Mouse (Mus musculus) forebrain, embryonic 14.5 days (tissue): ENCODE results near the gene Maip1. TPM values are rescaled to one million over a fixed set of nuclear protein-coding genes. Genes with fewer than 3 reads are reported as not detected.
A peak's percentile ranks its signal among the peaks of the same experiment; 100 is the strongest.

ENCODE experiments used
- ATAC-seq: fragments of 200-750 bp; cut with Nextera tagmentation; 2 replicates; pipeline ENCODE4 v1.8.0; 2017; ENCODE audit warnings: mild to moderate bottlenecking, moderate library complexity
- DNase-seq: peaks from one replicate; pipeline ENCODE4 v3.0.0-alpha.2; 2015; ENCODE audit warnings: low spot score
- H3K27ac ChIP-seq: fragments of 300-500 bp; sonication (generic); 2 replicates; pipeline ENCODE4 v1.5.1; 2014; ENCODE audit warnings: low read depth, mild to moderate bottlenecking, control low read depth, low read length, moderate library complexity
- H3K27me3 ChIP-seq: fragments of 300-500 bp; sonication (generic); replicated peaks from 2 replicates; pipeline ENCODE4 v1.6.1; 2014; ENCODE audit warnings: low read length, control low read depth, mixed read lengths; ENCODE audit not compliant: control insufficient read depth, insufficient read depth
- H3K36me3 ChIP-seq: fragments of 300-500 bp; sonication (generic); 2 replicates; pipeline ENCODE4 v1.6.1; 2014; ENCODE audit warnings: low read length, control low read depth; ENCODE audit not compliant: control insufficient read depth, insufficient read depth
- H3K4me1 ChIP-seq: fragments of 300-500 bp; sonication (generic); 2 replicates; pipeline ENCODE4 v1.6.1; 2014; ENCODE audit warnings: antibody characterized with exemption, low read length, control low read depth; ENCODE audit not compliant: control insufficient read depth, insufficient read depth
- H3K4me2 ChIP-seq: fragments of 300-500 bp; sonication (generic); 2 replicates; pipeline ENCODE4 v1.6.1; 2014; ENCODE audit warnings: mild to moderate bottlenecking, control low read depth, low read length
- H3K4me3 ChIP-seq: fragments of 300-500 bp; sonication (generic); 2 replicates; pipeline ENCODE4 v1.5.1; 2014; ENCODE audit warnings: low read depth, low read length, control low read depth
- H3K9ac ChIP-seq: fragments of 300-500 bp; sonication (generic); 2 replicates; pipeline ENCODE4 v1.6.1; 2014; ENCODE audit warnings: mild to moderate bottlenecking, low read length, control low read depth, moderate library complexity
- H3K9me3 ChIP-seq: fragments of 300-500 bp; sonication (generic); replicated peaks from 2 replicates; pipeline ENCODE4 v1.6.1; 2016; ENCODE audit warnings: low read length, control low read depth, mixed read lengths; ENCODE audit not compliant: control insufficient read depth
- WGBS: fragments of 180-500 bp; shearing (Covaris S2); extraction: QIAGEN DNeasy Blood & Tissue Kit; methylation state at CpG from one replicate; pipeline ENCODE4 v1.1.7; 2014; 5-methylcytosine and 5-hydroxymethylcytosine counted together
- polyA plus RNA-seq: library from polyadenylated mRNA; unstranded; fragments of >200 nt; fragmentation: Nextera tagmentation; extraction: Ambion mirVana; gene quantifications from 2 replicates; pipeline ENCODE4 v1.2.1, GENCODE M21; 2014

Maip1 gene
- polyA plus RNA-seq, 1 experiment from 2014 or later, result 14.9 TPM

DNA sequence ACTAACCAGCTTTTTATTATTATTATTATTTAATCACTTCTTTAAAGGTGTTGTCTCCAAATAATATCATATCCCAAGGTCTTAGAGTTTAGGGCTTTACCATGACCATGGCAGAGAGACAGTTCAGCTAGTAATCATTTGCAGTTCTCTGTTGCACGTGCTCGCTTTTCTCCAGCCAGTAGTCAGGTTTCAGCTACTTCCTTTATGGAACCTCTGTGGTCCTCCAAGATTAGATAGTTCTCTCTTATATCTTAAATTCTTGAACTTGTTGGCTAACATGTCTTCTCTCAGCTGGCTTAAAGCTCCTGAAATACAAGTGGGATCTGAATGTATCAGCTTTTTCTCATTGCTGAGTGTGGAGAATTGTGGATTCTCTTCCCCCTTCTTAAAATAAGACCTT lies 2.9 kb downstream of the Maip1 start:
- ATAC-seq (no peak), DNase-seq (no peak)
- Histone ChIP-seq H3K27ac (no peak overlapping the region), H3K9me3 (no peaks in the 10 kb centered on the region), H3K4me1 (peaks cover 16% of the 10 kb centered on the region), H3K36me3 (peaks cover 24% of the 10 kb centered on the region), H3K4me2 (no peak overlapping the region), H3K9ac (no peak overlapping the region), H3K4me3 (no peak overlapping the region), H3K27me3 (no peaks in the 10 kb centered on the region)
- 92% methylated on average over 2 of the region's 2 CpGs for WGBS

DNA sequence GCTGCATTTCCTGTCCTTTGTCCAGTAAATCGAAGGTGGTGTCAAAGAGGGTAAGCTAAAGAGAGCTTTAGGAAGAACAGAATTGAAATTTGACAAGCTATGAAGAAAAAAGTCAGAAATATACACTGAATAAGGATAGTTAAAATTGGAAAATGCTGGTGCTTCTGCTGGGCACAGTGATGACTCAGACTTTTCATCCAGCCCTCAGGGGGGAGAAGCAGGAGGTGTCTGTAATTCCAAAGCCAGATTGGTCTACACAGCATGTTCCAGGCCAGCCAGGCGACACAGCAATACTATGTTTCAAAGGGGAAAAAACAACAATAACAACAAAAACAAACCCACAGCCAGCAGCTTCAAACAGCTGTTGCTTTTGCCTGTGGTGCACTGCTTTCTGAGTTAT lies 7.3 kb downstream of the Maip1 start:
- Histone ChIP-seq H3K27ac (no peak overlapping the region), H3K9me3 (no peaks in the 10 kb centered on the region), H3K36me3 (peaks cover 37% of the 10 kb centered on the region), H3K27me3 (no peaks in the 10 kb centered on the region), H3K4me3 (no peak overlapping the region), H3K9ac (no peak overlapping the region), H3K4me1 (peaks cover 6% of the 10 kb centered on the region), H3K4me2 (no peak overlapping the region)
- ATAC-seq (no peak), DNase-seq (no peak)
- 78% methylated on average over 2 of the region's 2 CpGs for WGBS

DNA sequence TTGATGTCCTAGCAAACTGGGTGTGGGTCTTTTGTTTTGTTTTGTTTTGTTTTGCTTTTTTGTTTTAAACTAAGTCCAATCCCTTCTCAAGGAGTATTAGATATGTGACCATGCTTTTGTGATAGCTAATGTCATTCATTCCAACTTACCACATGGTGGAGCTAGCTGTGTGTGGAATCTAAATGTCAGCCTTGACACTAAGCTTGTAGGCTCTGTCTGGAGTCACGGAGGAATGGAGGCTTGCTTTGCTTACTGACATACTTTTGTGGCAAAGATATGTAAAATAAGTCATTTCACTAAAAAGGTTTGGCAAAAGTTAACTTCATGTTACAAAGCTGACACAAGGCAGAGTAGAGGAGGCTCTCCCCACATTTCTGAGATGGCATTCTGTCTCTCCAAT lies 17.6 kb downstream of the Maip1 start:
- DNase-seq, result peak; percentile 86
- Histone ChIP-seq H3K4me3 (no peak overlapping the region), H3K36me3 (no peaks in the 10 kb centered on the region), H3K27ac (no peak overlapping the region), H3K27me3 (no peaks in the 10 kb centered on the region), H3K9me3 (no peaks in the 10 kb centered on the region), H3K4me1 (0 out of 2 replicates have a peak, but pooled peaks cover 3% of the 10 kb centered on the region), H3K4me2 (no peak overlapping the region), H3K9ac (no peak overlapping the region)
- ATAC-seq, result peak; percentile 67; the same call in 1 of the 2 replicates
- WGBS, result 6% methylated on average over 1 of the region's 1 CpGs

DNA sequence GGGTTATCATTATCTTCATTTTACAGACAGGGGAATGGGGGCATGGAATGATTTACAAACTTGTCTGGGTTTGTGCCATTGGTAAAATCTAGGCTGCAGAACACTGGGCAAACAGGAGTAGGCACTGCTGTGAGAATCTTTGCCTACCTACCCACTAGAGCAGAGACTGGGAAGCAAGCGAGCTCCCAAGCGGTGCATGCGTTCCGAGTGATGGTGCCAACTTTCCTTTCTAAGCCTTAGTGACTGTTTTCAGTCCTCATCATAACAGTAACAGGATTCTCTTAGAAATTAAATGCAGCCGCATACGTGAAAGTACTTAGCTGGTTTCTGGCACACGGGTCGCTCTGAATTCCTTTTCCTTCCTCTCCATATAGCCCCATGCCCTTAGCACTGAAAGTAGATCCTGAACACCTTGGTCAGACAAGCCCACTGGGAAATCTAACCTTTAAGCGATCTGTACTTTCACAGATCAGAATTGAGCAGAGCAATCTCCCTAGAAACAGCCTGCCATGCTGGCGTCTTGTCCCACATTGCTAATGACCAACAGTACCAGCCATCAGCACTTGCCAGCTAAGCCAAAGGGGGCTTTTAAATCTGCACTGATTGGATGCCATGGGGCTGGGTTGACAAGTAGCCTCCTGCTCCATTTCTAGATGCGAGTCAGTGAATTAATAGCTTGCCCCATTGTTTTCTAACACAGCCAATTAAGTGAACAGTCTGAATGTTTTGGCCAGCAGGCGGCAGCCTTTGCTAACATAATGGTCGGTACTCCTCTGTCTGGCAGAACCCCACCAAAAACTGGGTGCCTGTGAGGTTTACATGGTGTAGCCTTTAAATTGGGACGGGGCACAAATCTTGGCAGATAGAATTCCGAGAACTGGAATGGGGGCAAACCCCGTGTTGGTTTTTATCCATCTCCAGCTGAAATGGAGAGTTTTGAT lies 22.5 kb downstream of the Maip1 start:
- H3K9me3 ChIP-seq, result no peaks in the 10 kb centered on the region
- H3K4me3 ChIP-seq, result 0 out of 2 replicates have a peak overlapping the region, but pooled peaks have one; percentile 5
- no peaks in the 10 kb centered on the region for H3K36me3 ChIP-seq
- H3K9ac ChIP-seq, result peak overlapping the region; percentile 40
- WGBS, result 34% methylated on average over 16 of the region's 16 CpGs
- H3K4me1 ChIP-seq, result peaks cover 15% of the 10 kb centered on the region; the same call in 1 of the 2 replicates
- H3K4me2 ChIP-seq, result peak overlapping the region; percentile 41
- no peaks in the 10 kb centered on the region for H3K27me3 ChIP-seq
- DNase-seq, result peak; percentile 97
- H3K27ac ChIP-seq, result peak overlapping the region; percentile 33; the same call in 1 of the 2 replicates
- peak; percentile 94 for ATAC-seq

DNA sequence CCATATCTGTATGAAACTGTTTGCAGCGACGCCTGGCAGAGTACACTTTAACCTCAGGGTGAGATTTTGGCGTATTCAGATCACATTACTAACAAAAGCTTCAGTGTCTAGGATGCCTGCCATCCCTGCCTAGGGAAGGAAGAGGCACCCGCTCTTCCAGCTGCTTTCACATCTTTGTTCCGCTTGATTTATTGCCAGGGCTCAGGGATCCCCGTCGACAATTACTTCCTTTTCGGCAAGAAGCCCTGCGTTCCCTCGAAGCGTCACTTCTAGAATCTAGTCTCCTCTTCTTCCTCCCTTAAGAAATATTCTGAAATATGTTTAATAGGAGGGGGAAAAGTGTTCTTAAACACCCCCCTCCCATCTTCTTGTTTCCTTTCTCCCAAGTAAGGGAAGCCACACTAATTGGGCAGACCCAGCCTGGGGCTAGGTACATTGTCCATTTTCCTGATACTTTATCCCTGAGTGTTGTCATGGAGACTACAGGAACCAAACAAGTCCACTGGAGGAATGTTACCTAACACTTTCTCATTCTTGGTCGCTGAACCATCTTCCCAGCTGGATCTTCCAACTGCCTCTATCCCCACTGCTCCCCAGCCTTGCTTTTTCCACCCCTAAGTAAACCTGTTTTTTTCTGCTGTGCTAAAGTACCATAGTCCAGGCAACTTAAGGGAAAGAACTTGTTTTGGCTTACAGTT lies 23.8 kb downstream of the Maip1 start:
- DNase-seq, result peak; percentile 78
- WGBS, result 2% methylated on average over 12 of the region's 12 CpGs
- H3K36me3 ChIP-seq, result no peaks in the 10 kb centered on the region
- H3K9ac ChIP-seq, result peak overlapping the region; percentile 14; the same call in 1 of the 2 replicates
- peaks cover 15% of the 10 kb centered on the region; the same call in 1 of the 2 replicates for H3K4me1 ChIP-seq
- ATAC-seq, result peak; percentile 26
- H3K4me2 ChIP-seq, result peak overlapping the region; percentile 41
- H3K27ac ChIP-seq, result no peak overlapping the region
- H3K27me3 ChIP-seq, result no peaks in the 10 kb centered on the region
- H3K9me3 ChIP-seq, result no peaks in the 10 kb centered on the region
- no peak overlapping the region for H3K4me3 ChIP-seq

DNA sequence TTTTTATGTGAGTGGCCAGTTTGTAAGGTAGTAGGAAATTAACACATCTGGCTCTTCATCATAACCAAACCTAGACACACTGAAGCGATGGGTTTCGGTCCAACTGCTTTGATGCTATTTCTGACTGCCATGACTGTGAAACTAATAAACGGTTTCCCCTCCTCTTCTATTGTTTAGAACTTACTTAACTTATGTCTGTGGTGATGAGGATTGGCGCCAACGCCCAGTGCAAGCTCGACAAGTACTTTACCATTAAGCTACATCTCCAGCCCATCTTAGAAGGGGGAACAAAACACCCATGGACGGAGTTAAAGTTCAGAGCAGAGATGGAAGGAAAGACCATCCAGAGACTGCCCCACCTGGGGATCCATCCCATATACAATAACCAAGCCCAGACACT lies 27.0 kb downstream of the Maip1 start:
- 90% methylated on average over 7 of the region's 7 CpGs for WGBS
- Histone ChIP-seq H3K27me3 (no peaks in the 10 kb centered on the region), H3K9me3 (no peaks in the 10 kb centered on the region), H3K4me2 (no peak overlapping the region), H3K4me3 (no peak overlapping the region), H3K36me3 (no peaks in the 10 kb centered on the region), H3K27ac (no peak overlapping the region), H3K4me1 (peaks cover 17% of the 10 kb centered on the region; the same call in 1 of the 2 replicates), H3K9ac (no peak overlapping the region)
- DNase-seq (no peak), ATAC-seq (no peak)

DNA sequence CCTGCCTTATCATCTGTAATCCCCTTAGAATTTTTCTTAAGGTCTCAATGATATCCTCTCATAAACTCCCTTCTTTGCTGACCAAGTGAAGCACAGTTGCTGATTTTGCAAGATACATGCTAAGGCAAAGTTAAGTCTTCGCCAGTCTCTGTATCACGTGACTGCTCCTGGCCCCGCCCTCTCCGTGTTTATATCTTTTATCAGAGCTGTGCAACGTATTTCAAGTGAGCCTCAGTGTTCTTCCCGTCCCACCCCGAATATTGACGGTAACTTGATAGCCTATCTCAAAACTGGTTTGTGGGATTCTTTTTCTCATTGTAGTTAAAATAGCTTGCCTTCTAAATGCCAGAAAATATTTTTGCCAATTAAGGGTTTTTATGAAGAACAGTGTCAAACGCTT lies 30.3 kb downstream of the Maip1 start:
- Histone ChIP-seq H3K36me3 (no peaks in the 10 kb centered on the region), H3K4me3 (no peak overlapping the region), H3K27me3 (no peaks in the 10 kb centered on the region), H3K4me2 (peak overlapping the region; percentile 39), H3K9ac (peak overlapping the region; percentile 22), H3K9me3 (no peaks in the 10 kb centered on the region), H3K4me1 (peaks cover 2% of the 10 kb centered on the region; the same call in 1 of the 2 replicates), H3K27ac (no peak overlapping the region)
- 60% methylated on average over 9 of the region's 9 CpGs for WGBS
- DNase-seq (peak; percentile 30), ATAC-seq (0 out of 2 replicates have a peak, but pooled peaks have one; percentile 52)

DNA sequence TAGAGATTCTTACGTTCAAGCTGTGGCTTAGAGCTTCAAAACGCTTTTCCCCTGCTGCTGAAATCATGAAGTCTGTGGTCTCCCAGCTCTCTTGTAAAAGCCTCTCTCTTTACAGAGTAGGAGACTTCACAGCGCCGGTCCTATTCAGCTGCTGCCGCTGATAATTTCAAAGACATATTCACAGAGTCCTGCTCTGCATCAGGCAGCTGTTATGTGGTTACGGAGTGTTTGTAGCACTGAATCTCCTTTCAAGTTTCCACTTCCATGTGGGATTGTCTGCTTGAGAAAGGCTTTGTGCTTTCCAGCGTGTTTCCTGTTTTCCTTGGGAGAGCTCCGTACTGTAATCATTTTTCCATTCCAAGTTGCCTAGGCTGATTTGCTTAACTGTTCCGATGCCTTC lies 30.8 kb downstream of the Maip1 start:
- WGBS, result 26% methylated on average over 9 of the region's 9 CpGs
- Histone ChIP-seq H3K27ac (no peak overlapping the region), H3K4me3 (no peak overlapping the region), H3K4me2 (peak overlapping the region; percentile 39), H3K9me3 (no peaks in the 10 kb centered on the region), H3K4me1 (peaks cover 2% of the 10 kb centered on the region; the same call in 1 of the 2 replicates), H3K27me3 (no peaks in the 10 kb centered on the region), H3K36me3 (no peaks in the 10 kb centered on the region), H3K9ac (peak overlapping the region; percentile 22)
- DNase-seq, result peak; percentile 74
- peak; percentile 80; the same call in 1 of the 2 replicates for ATAC-seq
